Mouse (Mus musculus) gastrocnemius, adult 2 months (tissue): ENCODE results near the gene Ncbp3. TPM values are rescaled to one million over a fixed set of nuclear protein-coding genes. Genes with fewer than 3 reads are reported as not detected.
"Not testable (repeated sequence)": the region's sequence is repeated elsewhere in the genome, so short reads cannot be mapped to it uniquely, and the experiment has no call there.

Source experiments
- DNase-seq: peaks from one replicate; pipeline ENCODE4 v3.0.0; 2022
- H3K27ac ChIP-seq: fragments of 200-600 bp; 2 replicates; pipeline ENCODE4 v1.8.1; 2022; ENCODE audit warnings: mild to moderate bottlenecking
- H3K4me3 ChIP-seq: fragments of 200-600 bp; 2 replicates; pipeline ENCODE4 v1.8.1; 2022; ENCODE audit warnings: mild to moderate bottlenecking, moderate library complexity
- CTCF ChIP-seq: fragments of 200-600 bp; IDR thresholded peaks from 2 replicates; pipeline ENCODE4 v1.8.1; 2022; ENCODE audit warnings: antibody characterized with exemption, mild to moderate bottlenecking, moderate library complexity
- intact Hi-C: fragments of 180-260 bp; cut with DNase I; formaldehyde crosslinking; loops from one replicate; pipeline ENCODE4 v1.15.1; 2025
- total RNA-seq, 2 experiments: library from RNA; stranded (reverse); gene quantifications; 2 replicates each; pipeline ENCODE4 v1.2.3; 2021

The Ncbp3 gene
- total RNA-seq, 2 experiments from 2014 or later = 3.2 to 3.9 TPM

- TF ChIP-seq CTCF = no peak
- H3K27ac ChIP-seq = no peak overlapping the region
- no peak overlapping the region for H3K4me3 ChIP-seq
- intact Hi-C loops = no loop called here
- DNase-seq = no peak
Observed at GRCm38 (mm10) chr11:73101308-73101707, 53.7 kb downstream of the Ncbp3 start.

- no peak for TF ChIP-seq CTCF
- Histone ChIP-seq H3K27ac (no peak overlapping the region), H3K4me3 (no peak overlapping the region)
- DNase-seq = no peak
- intact Hi-C loops = no loop called here
Observed at GRCm38 (mm10) chr11:73105246-73105645, 57.7 kb downstream of the Ncbp3 start.

GRCm38 (mm10) chr11:73107358-73107757, 59.8 kb downstream of the Ncbp3 start:
- intact Hi-C loops, H3K4me3 ChIP-seq, H3K27ac ChIP-seq: not testable (repeated sequence)
- TF ChIP-seq CTCF = peak; percentile 57
- DNase-seq = peak; percentile 49

- DNase-seq = no peak
- intact Hi-C loops = no loop called here
- Histone ChIP-seq H3K27ac (no peak overlapping the region), H3K4me3 (no peak overlapping the region)
- TF ChIP-seq CTCF = no peak
Observed at GRCm38 (mm10) chr11:73108195-73108897, 60.8 kb downstream of the Ncbp3 start.

GRCm38 (mm10) chr11:73108898-73109625, 61.5 kb downstream of the Ncbp3 start:
- DNase-seq = no peak
- no peak overlapping the region for H3K4me3 ChIP-seq
- TF ChIP-seq CTCF = no peak
- intact Hi-C loops = no loop called here
- no peak overlapping the region for H3K27ac ChIP-seq

- Histone ChIP-seq H3K4me3 (no peak overlapping the region), H3K27ac (no peak overlapping the region)
- no peak for TF ChIP-seq CTCF
- intact Hi-C loops = no loop called here
- DNase-seq = no peak
Observed at GRCm38 (mm10) chr11:73109941-73110340, 62.4 kb downstream of the Ncbp3 start.

GRCm38 (mm10) chr11:73111414-73111813, 63.8 kb downstream of the Ncbp3 start:
- DNase-seq = no peak
- no peak for TF ChIP-seq CTCF
- no peak overlapping the region for H3K27ac ChIP-seq
- no peak overlapping the region for H3K4me3 ChIP-seq
- intact Hi-C loops = no loop called here

- intact Hi-C loops = no loop called here
- Histone ChIP-seq H3K27ac (no peak overlapping the region), H3K4me3 (no peak overlapping the region)
- DNase-seq = no peak
- no peak for TF ChIP-seq CTCF
Observed at GRCm38 (mm10) chr11:73126495-73126894, 78.9 kb downstream of the Ncbp3 start.

GRCm38 (mm10) chr11:73131020-73131419, 83.4 kb downstream of the Ncbp3 start:
- peak overlapping the region; percentile 57; the same call in 1 of the 2 replicates for H3K27ac ChIP-seq
- TF ChIP-seq CTCF = peak; percentile 42
- no peak overlapping the region for H3K4me3 ChIP-seq
- no peak for DNase-seq
- intact Hi-C loops = no loop called here

GRCm38 (mm10) chr11:73132999-73133398, 85.4 kb downstream of the Ncbp3 start:
- no peak for DNase-seq
- Histone ChIP-seq H3K27ac (no peak overlapping the region), H3K4me3 (no peak overlapping the region)
- TF ChIP-seq CTCF = no peak
- intact Hi-C loops = no loop called here

GRCm38 (mm10) chr11:73134222-73134621, 86.6 kb downstream of the Ncbp3 start:
- H3K4me3 ChIP-seq = no peak overlapping the region
- H3K27ac ChIP-seq = no peak overlapping the region
- no peak for DNase-seq
- no peak for TF ChIP-seq CTCF
- intact Hi-C loops = no loop called here

GRCm38 (mm10) chr11:73136587-73136986, 89.0 kb downstream of the Ncbp3 start:
- Histone ChIP-seq H3K4me3 (peak overlapping the region; percentile 83), H3K27ac (no peak overlapping the region)
- no peak for DNase-seq
- no peak for TF ChIP-seq CTCF
- intact Hi-C loops = loop anchor here (5.0 kb wide), 2 partner anchors 41 to 141 kb away; partner anchors contain the start of genes Emc6 and Tax1bp3

GRCm38 (mm10) chr11:73137116-73137515, 89.5 kb downstream of the Ncbp3 start:
- H3K27ac ChIP-seq = no peak overlapping the region
- DNase-seq = no peak
- intact Hi-C loops = loop anchor here (5.0 kb wide), 2 partner anchors 40 to 140 kb away; partner anchors contain the start of genes Emc6 and Tax1bp3
- TF ChIP-seq CTCF = no peak
- peak overlapping the region; percentile 83 for H3K4me3 ChIP-seq
